Mouse (Mus musculus) midbrain, postnatal 0 days (tissue): Measurements from ENCODE around the gene Gm10663. TPM values are rescaled to one million over a fixed set of nuclear protein-coding genes. Genes with fewer than 3 reads are reported as not detected.

Experiments used
- ATAC-seq: fragments of 200-750 bp; cut with Nextera tagmentation; 2 replicates; pipeline ENCODE4 v1.8.0; 2017; ENCODE audit warnings: moderate number of reproducible peaks, mild to moderate bottlenecking, moderate TSS enrichment, moderate library complexity; ENCODE audit not compliant: low FRiP score
- DNase-seq: peaks from one replicate; pipeline ENCODE4 v3.0.0-alpha.2; 2015; ENCODE audit warnings: low spot score
- H3K27ac ChIP-seq: fragments of 300-500 bp; sonication (generic); 2 replicates; pipeline ENCODE4 v1.5.1; 2014; ENCODE audit warnings: low read depth, mild to moderate bottlenecking, low read length, mixed read lengths
- H3K27me3 ChIP-seq: fragments of 300-500 bp; sonication (generic); 2 replicates; pipeline ENCODE4 v1.6.1; 2014; ENCODE audit warnings: low read length, control low read depth, mixed read lengths; ENCODE audit not compliant: insufficient read depth
- H3K36me3 ChIP-seq: fragments of 300-500 bp; sonication (generic); 2 replicates; pipeline ENCODE4 v1.6.1; 2014; ENCODE audit warnings: low read length, control low read depth, mixed read lengths; ENCODE audit not compliant: insufficient read depth
- H3K4me1 ChIP-seq: fragments of 300-500 bp; sonication (generic); 2 replicates; pipeline ENCODE4 v1.6.1; 2014; ENCODE audit warnings: mild to moderate bottlenecking, control low read depth, antibody characterized with exemption, low read length, mixed read lengths; ENCODE audit not compliant: insufficient read depth
- H3K4me2 ChIP-seq: fragments of 300-500 bp; sonication (generic); 2 replicates; pipeline ENCODE4 v1.6.1; 2014; ENCODE audit warnings: low read depth, mild to moderate bottlenecking, low read length, mixed read lengths; ENCODE audit not compliant: poor library complexity, severe bottlenecking
- H3K4me3 ChIP-seq: fragments of 300-500 bp; sonication (generic); 2 replicates; pipeline ENCODE4 v1.5.1; 2014; ENCODE audit warnings: low read depth, mild to moderate bottlenecking, low read length, moderate library complexity
- H3K9ac ChIP-seq: fragments of 300-500 bp; sonication (generic); replicated peaks from 2 replicates; pipeline ENCODE4 v1.6.1; 2014; ENCODE audit warnings: mild to moderate bottlenecking, low read length, moderate library complexity, mixed read lengths; ENCODE audit not compliant: poor library complexity, severe bottlenecking
- H3K9me3 ChIP-seq: fragments of 300-500 bp; sonication (generic); 2 replicates; pipeline ENCODE4 v1.6.1; 2016; ENCODE audit warnings: low read length, control low read depth
- CTCF ChIP-seq: IDR thresholded peaks from 2 replicates; pipeline ENCODE4 v1.5.1; 2016; ENCODE audit warnings: antibody characterized with exemption, mild to moderate bottlenecking
- WGBS: fragments of 180-500 bp; shearing (Covaris S2); extraction: QIAGEN DNeasy Blood & Tissue Kit; methylation state at CpG from one replicate; pipeline ENCODE4 v1.1.7; 2014; 5-methylcytosine and 5-hydroxymethylcytosine counted together
- microRNA-seq: library from miRNA; unstranded; fragments of <30 nt; microRNA quantifications from one replicate; pipeline ENCODE4, GENCODE M21; 2016; ENCODE audit warnings: borderline number of aligned reads
- polyA plus RNA-seq: library from polyadenylated mRNA; unstranded; fragments of >200 nt; fragmentation: Nextera tagmentation; extraction: Ambion mirVana; gene quantifications from 2 replicates; pipeline ENCODE4 v1.2.1, GENCODE M21; 2015
- total RNA-seq: library from RNA; depleted of rRNA; stranded (reverse); fragments of >200 nt; gene quantifications from 2 replicates; pipeline ENCODE4 v1.2.3, GENCODE M21; 2014; rRNA removed

The Gm10663 gene
- total and polyA plus RNA-seq, 2 experiments from 2014 or later, result not detected

DNA sequence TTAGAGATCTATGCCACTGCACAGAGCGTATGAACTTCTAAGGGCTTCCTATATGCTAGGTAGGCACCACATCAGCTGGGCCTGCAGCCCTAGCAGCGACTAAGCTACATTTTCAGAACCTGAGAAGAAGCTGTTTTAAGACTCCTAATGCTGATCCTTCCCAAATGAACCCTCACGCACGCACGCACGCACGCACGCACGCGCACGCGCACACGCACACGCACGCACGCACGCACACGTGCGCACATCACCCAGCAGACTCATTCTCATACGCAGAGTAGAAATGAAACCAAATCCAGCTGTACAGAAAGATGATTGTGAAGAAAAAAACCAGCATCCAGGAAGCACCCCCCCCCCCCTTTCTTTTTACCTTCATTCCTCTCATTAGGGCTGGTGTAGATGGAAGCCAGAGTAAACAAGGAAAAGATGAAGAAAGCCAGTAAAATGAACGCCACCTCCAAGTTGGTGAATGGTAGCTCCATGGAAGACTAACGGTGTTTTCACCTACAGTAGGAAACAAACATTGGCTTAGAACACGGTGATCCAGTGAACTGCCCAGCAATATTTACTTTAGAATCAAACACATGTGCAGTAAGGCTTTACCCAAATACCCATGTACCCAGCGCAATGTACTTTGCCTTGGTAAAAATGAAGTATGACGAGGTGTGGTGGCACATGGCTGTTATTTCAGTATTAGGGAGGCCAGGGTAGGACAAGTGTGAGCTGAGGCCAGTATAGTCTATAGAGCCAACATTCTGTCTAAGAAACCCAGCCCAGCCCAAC lies 33.3 kb downstream of the Gm10663 start:
- ATAC-seq, result no peak
- no peak overlapping the region for H3K27ac ChIP-seq
- H3K4me3 ChIP-seq, result no peak overlapping the region
- no peak for DNase-seq
- H3K27me3 ChIP-seq, result no peaks in the 10 kb centered on the region
- no peak overlapping the region for H3K9ac ChIP-seq
- no peaks in the 10 kb centered on the region for H3K9me3 ChIP-seq
- no peaks in the 10 kb centered on the region for H3K36me3 ChIP-seq
- 95% methylated on average over 25 of the region's 25 CpGs for WGBS
- no peak overlapping the region for H3K4me2 ChIP-seq
- 0 out of 2 replicates have a peak, but pooled peaks cover 2% of the 10 kb centered on the region for H3K4me1 ChIP-seq
- TF ChIP-seq CTCF, result no peak

DNA sequence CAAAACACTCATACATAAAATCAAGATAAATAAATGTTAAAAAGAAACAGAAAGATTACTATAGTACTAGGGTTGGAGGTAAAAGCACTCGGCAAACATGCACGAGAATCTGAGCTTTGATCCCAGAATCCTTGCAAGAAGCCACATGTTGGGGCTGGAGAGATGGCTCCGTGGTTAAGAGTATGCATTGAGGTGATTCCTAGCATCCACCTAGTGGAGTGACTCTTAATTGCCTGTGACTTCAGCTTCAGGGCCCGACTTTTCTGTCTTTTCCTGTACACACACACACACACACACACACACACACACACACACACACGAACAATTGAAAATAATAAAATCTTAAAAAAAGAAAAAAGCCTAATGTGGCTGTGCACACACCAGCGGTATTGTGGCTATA lies 34.1 kb downstream of the Gm10663 start:
- Histone ChIP-seq H3K27me3 (no peaks in the 10 kb centered on the region), H3K36me3 (no peaks in the 10 kb centered on the region), H3K4me2 (no peak overlapping the region), H3K4me1 (no peaks in the 10 kb centered on the region), H3K9me3 (no peaks in the 10 kb centered on the region), H3K27ac (no peak overlapping the region), H3K9ac (no peak overlapping the region), H3K4me3 (no peak overlapping the region)
- 84% methylated on average over 6 of the region's 6 CpGs for WGBS
- no peak for TF ChIP-seq CTCF
- no peak for DNase-seq
- no peak for ATAC-seq

DNA sequence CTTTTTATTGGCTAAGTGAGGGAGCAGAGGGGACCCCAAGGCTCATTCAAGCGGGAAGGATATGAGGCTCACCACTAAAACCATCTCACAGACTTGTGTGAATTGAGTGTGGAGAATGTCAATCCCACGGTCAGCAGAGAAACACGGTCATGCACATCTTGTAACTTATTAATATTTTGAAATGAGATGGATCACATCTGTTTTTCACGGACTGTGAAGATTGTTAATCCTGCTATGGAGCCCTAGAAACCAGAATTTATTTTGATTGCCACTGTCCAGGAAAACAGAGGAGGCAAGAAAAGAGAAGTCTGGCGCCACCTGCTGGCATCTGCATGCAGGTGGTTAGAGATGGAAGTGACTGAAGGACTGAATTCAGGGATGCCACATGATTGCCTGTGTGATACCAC lies 35.5 kb downstream of the Gm10663 start:
- no peaks in the 10 kb centered on the region for H3K27me3 ChIP-seq
- H3K9ac ChIP-seq, result no peak overlapping the region
- peak; percentile 96 for TF ChIP-seq CTCF
- H3K9me3 ChIP-seq, result no peaks in the 10 kb centered on the region
- WGBS, result 41% methylated on average over 5 of the region's 5 CpGs
- H3K4me1 ChIP-seq, result no peaks in the 10 kb centered on the region
- H3K4me2 ChIP-seq, result no peak overlapping the region
- DNase-seq (peak; percentile 84), ATAC-seq (peak; percentile 75)
- no peaks in the 10 kb centered on the region for H3K36me3 ChIP-seq
- H3K4me3 ChIP-seq, result no peak overlapping the region
- H3K27ac ChIP-seq, result no peak overlapping the region

DNA sequence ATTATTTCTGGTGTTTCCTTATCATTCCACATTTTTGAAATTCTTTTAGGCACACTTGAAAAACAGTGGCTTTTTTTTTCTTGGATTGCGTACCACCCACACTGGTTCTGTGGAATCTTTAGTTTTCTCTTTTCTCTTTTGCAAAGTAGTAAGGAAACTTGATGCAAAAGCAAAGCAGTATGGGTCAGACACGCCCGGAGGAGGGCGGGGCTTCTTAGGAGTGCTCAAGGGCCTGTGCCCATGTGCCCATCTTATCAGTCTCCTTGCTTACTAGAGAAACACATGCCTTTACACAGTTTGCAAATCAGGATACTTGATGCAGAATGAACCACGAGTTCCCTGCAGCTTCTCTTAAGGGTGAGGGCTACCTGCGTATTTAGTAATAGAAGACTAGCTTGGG lies 37.3 kb downstream of the Gm10663 start:
- Histone ChIP-seq H3K9me3 (no peaks in the 10 kb centered on the region), H3K36me3 (no peaks in the 10 kb centered on the region), H3K4me3 (no peak overlapping the region), H3K27ac (no peak overlapping the region), H3K9ac (no peak overlapping the region), H3K4me1 (no peaks in the 10 kb centered on the region), H3K27me3 (no peaks in the 10 kb centered on the region), H3K4me2 (no peak overlapping the region)
- WGBS, result 79% methylated on average over 6 of the region's 6 CpGs
- ATAC-seq, result no peak
- no peak for DNase-seq
- TF ChIP-seq CTCF, result no peak

DNA sequence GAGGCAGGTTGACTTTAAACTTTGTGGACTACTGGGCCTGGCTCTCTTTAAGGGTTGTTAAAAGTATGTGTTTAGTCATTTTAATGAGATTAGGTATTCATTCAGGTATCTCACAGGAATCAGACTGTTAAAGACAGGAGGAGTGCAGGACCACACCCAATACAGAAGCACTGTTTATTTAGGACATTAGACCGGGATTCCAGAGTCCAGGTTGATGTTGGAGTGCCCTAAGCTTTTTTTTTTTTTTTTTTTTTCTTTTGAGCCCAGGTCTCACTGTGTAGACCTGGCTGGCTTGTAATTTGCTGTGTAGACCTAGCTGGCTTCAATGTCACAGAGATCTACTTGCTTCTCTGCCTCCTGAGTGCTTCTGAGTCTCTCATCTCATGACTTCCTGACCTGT lies 51.2 kb downstream of the Gm10663 start:
- no peak for DNase-seq
- no peaks in the 10 kb centered on the region for H3K4me1 ChIP-seq
- no peak overlapping the region for H3K4me2 ChIP-seq
- H3K9me3 ChIP-seq, result no peaks in the 10 kb centered on the region
- no peak for TF ChIP-seq CTCF
- ATAC-seq, result no peak
- H3K9ac ChIP-seq, result no peak overlapping the region
- H3K27me3 ChIP-seq, result no peaks in the 10 kb centered on the region
- H3K27ac ChIP-seq, result no peak overlapping the region
- no peaks in the 10 kb centered on the region for H3K36me3 ChIP-seq
- 86% methylated on average over 1 of the region's 1 CpGs for WGBS
- H3K4me3 ChIP-seq, result no peak overlapping the region

DNA sequence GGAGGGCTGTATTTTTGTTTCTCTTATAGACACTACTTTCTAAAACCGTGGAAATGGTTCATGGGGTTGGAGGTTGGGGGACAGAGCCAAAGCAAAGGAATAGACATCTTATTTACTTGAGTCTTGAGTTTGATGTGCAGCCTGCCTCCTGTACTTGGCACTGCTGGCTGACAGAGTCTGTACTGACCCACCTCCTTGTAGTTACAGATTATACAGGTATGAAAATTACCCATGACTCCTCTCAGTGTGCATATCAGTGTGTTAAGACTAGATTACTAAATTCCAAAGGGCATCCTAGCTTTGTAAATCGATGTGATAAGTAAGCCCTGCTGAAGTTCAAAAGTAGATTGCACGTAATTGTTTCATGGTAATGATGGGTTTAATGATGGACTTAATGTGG lies 51.6 kb downstream of the Gm10663 start:
- ATAC-seq, result no peak
- WGBS, result 73% methylated on average over 3 of the region's 3 CpGs

More for the DNA sequence above, 51.6 kb downstream of the Gm10663 start:
- H3K4me1 ChIP-seq, result no peaks in the 10 kb centered on the region
- no peak overlapping the region for H3K4me2 ChIP-seq
- H3K27ac ChIP-seq, result no peak overlapping the region
- no peaks in the 10 kb centered on the region for H3K9me3 ChIP-seq
- no peaks in the 10 kb centered on the region for H3K27me3 ChIP-seq
- DNase-seq, result no peak
- no peak overlapping the region for H3K9ac ChIP-seq
- no peak for TF ChIP-seq CTCF
- H3K36me3 ChIP-seq, result no peaks in the 10 kb centered on the region
- no peak overlapping the region for H3K4me3 ChIP-seq

Small RNA genes lying within 50 kb of the gene (microRNA-seq; reads per million reads assigned to microRNA genes)
- gene Gm24333, result not detected

Other genes starting within 250 kb of the Gm10663 start
- 44.8 and 46.2 TPM in 2 replicates for gene Klhl2, start 225.0 kb upstream of the Gm10663 start, total RNA-seq
- 30.2 and 31.4 TPM in 2 replicates for gene Klhl2, start 225.0 kb upstream of the Gm10663 start, polyA plus RNA-seq
- gene Tmem192, start 127.8 kb upstream of the Gm10663 start, total RNA-seq, result 9.9 and 20.2 TPM in 2 replicates
- 39.9 and 41.2 TPM in 2 replicates for gene Tmem192, start 127.8 kb upstream of the Gm10663 start, polyA plus RNA-seq
- gene Trim75, start 87.2 kb upstream of the Gm10663 start, total RNA-seq, result not detected in 2 replicates
- gene Trim75, start 87.2 kb upstream of the Gm10663 start, polyA plus RNA-seq, result 0.05 and 0.16 TPM in 2 replicates
- gene Trim61, start 56.5 kb upstream of the Gm10663 start, total RNA-seq, result not detected in 2 replicates
- 0.15 TPM in 1 of 2 replicates, not detected in the other for gene Trim61, start 56.5 kb upstream of the Gm10663 start, polyA plus RNA-seq
- gene Trim60, start 56.4 kb upstream of the Gm10663 start, total RNA-seq, result not detected in 2 replicates
- gene Trim60, start 56.4 kb upstream of the Gm10663 start, polyA plus RNA-seq, result not detected in 2 replicates
- gene Apela, start 37.7 kb upstream of the Gm10663 start, total RNA-seq, result not detected in 2 replicates
- gene Apela, start 37.7 kb upstream of the Gm10663 start, polyA plus RNA-seq, result 0.54 and 0.64 TPM in 2 replicates
- gene BC030870, start 54.5 kb downstream of the Gm10663 start, total RNA-seq, result not detected in 2 replicates
- gene BC030870, start 54.5 kb downstream of the Gm10663 start, polyA plus RNA-seq, result 0.10 and 0.15 TPM in 2 replicates